8 mouse cellular contexts compared by ENCODE assay signal in the genomic region with DNA sequence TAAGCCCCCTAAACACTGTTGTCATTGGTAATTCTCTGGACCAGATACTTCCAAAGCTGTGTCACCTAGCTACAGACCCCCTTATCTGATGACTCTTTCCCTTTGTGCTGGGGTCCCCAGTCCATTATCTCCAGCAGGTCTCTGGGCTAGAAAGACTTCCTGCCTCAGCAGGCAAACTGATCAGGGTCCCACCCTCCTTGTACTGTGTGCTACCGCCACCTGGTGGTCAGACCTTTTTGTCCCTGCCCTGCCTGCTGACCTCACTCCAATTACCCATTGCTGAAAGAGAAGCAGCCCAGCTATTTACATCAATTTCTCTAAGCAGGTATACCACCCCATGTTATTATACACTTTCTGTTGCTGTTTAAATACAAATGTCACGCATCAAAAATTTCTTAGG. TPM values are rescaled to one million over a fixed set of nuclear protein-coding genes. Genes with fewer than 3 reads are reported as not detected.
DNase-seq lines count a peak whose midpoint lies in the region; ATAC-seq lines count a peak whose summit lies in the region.

No protein-coding gene starts in this region.

- no peaks in the 10 kb centered on the region for H3K9me3 ChIP-seq in hindbrain, embryonic 11.5 days (ENCODE audit: control insufficient read depth, low read length)
- H3K9me3 ChIP-seq in hindbrain, embryonic 13.5 days: no peaks in the 10 kb centered on the region
- H3K9me3 ChIP-seq in forebrain, embryonic 16.5 days (ENCODE audit: control insufficient read depth, low read length): no peaks in the 10 kb centered on the region
- H3K9me3 ChIP-seq in midbrain, embryonic 11.5 days (ENCODE audit: control insufficient read depth, low read length): no peaks in the 10 kb centered on the region
- H3K9me3 ChIP-seq in stomach, embryonic 16.5 days (replicated peaks; ENCODE audit: control insufficient read depth, low read length): no peaks in the 10 kb centered on the region

- H3K9ac ChIP-seq in hindbrain, embryonic 11.5 days (ENCODE audit: low read depth, low read length): no peak overlapping the region
- H3K9ac ChIP-seq in hindbrain, embryonic 13.5 days: no peak overlapping the region
- H3K9ac ChIP-seq in forebrain, embryonic 16.5 days (replicated peaks; ENCODE audit: low read depth, low read length): no peak overlapping the region
- no peak overlapping the region for H3K9ac ChIP-seq in midbrain, embryonic 11.5 days (ENCODE audit: low read length)
- H3K9ac ChIP-seq in stomach, embryonic 16.5 days (ENCODE audit: low read length): no peak overlapping the region

- no peak overlapping the region for H3K27ac ChIP-seq in hindbrain, embryonic 11.5 days (ENCODE audit: low read depth, low read length)
- no peak overlapping the region for H3K27ac ChIP-seq in hindbrain, embryonic 13.5 days
- no peak overlapping the region for H3K27ac ChIP-seq in forebrain, embryonic 16.5 days (ENCODE audit: low read length)
- H3K27ac ChIP-seq in midbrain, embryonic 11.5 days (ENCODE audit: low read depth, low read length): no peak overlapping the region
- H3K27ac ChIP-seq in stomach, embryonic 16.5 days (ENCODE audit: low read length): no peak overlapping the region

- H3K4me3 ChIP-seq in hindbrain, embryonic 11.5 days (ENCODE audit: low read depth, low read length): no peak overlapping the region
- H3K4me3 ChIP-seq in hindbrain, embryonic 13.5 days: no peak overlapping the region
- H3K4me3 ChIP-seq in forebrain, embryonic 16.5 days (replicated peaks; ENCODE audit: low read length): no peak overlapping the region
- no peak overlapping the region for H3K4me3 ChIP-seq in midbrain, embryonic 11.5 days (ENCODE audit: low read depth, low read length)
- H3K4me3 ChIP-seq in stomach, embryonic 16.5 days (replicated peaks; ENCODE audit: low read length): no peak overlapping the region

- H3K4me2 ChIP-seq in hindbrain, embryonic 11.5 days (replicated peaks; ENCODE audit: low read depth, low read length): no peak overlapping the region
- H3K4me2 ChIP-seq in hindbrain, embryonic 13.5 days: no peak overlapping the region
- no peak overlapping the region for H3K4me2 ChIP-seq in forebrain, embryonic 16.5 days (ENCODE audit: low read length)
- no peak overlapping the region for H3K4me2 ChIP-seq in midbrain, embryonic 11.5 days
- no peak overlapping the region for H3K4me2 ChIP-seq in stomach, embryonic 16.5 days (ENCODE audit: low read depth, low read length)

- H3K4me1 ChIP-seq in hindbrain, embryonic 11.5 days (replicated peaks; ENCODE audit: control insufficient read depth, insufficient read depth, low read length): no peaks in the 10 kb centered on the region
- peaks cover 28% of the 10 kb centered on the region for H3K4me1 ChIP-seq in hindbrain, embryonic 13.5 days (replicated peaks)
- H3K4me1 ChIP-seq in forebrain, embryonic 16.5 days (replicated peaks; ENCODE audit: control insufficient read depth, insufficient read depth, low read length): 0 out of 2 replicates have a peak, but pooled peaks cover 2% of the 10 kb centered on the region
- H3K4me1 ChIP-seq in midbrain, embryonic 11.5 days (ENCODE audit: control insufficient read depth, insufficient read depth, low read length): no peaks in the 10 kb centered on the region
- no peaks in the 10 kb centered on the region for H3K4me1 ChIP-seq in stomach, embryonic 16.5 days (ENCODE audit: control insufficient read depth, insufficient read depth, low read length)

- WGBS in hindbrain, embryonic 11.5 days: 5% methylated on average over 2 of the region's 2 CpGs
- WGBS in hindbrain, embryonic 13.5 days: 13% methylated on average over 2 of the region's 2 CpGs
- 14% methylated on average over 2 of the region's 2 CpGs for WGBS in forebrain, embryonic 16.5 days
- 7% methylated on average over 2 of the region's 2 CpGs for WGBS in midbrain, embryonic 11.5 days
- WGBS in stomach, embryonic 16.5 days: 13% methylated on average over 2 of the region's 2 CpGs

- DNase-seq in hindbrain, embryonic 11.5 days (ENCODE audit: low spot score): peak; percentile 90
- DNase-seq in c-Kit-positive CD71-positive TER-119-positive erythroid progenitor cells, embryonic 14.5 days (ENCODE audit: low spot score): peak; percentile 21
- peak; percentile 49 for DNase-seq in induced T-regulatory cell, adult 2 months (ENCODE audit: low read depth)
- DNase-seq in left cerebral cortex, adult 8-10 months (ENCODE audit: low spot score in 2 of 2): peak; percentile 31 to 65
- peak; percentile 98 for DNase-seq in midbrain, embryonic 11.5 days (ENCODE audit: low spot score, missing footprints)

- ATAC-seq in hindbrain, embryonic 11.5 days (ENCODE audit: low FRiP score): peak; percentile 71; the same call in 1 of the 2 replicates
- ATAC-seq in hindbrain, embryonic 13.5 days (ENCODE audit: low FRiP score): no peak
- peak; percentile 68 for ATAC-seq in forebrain, embryonic 16.5 days
- peak; percentile 62 for ATAC-seq in midbrain, embryonic 11.5 days (ENCODE audit: low FRiP score)
- 0 out of 2 replicates have a peak, but pooled peaks have one; percentile 29 for ATAC-seq in stomach, embryonic 16.5 days (ENCODE audit: insufficient read depth, low FRiP score)

- no peaks in the 10 kb centered on the region for H3K36me3 ChIP-seq in hindbrain, embryonic 11.5 days (ENCODE audit: control insufficient read depth, insufficient read depth, low read length)
- H3K36me3 ChIP-seq in hindbrain, embryonic 13.5 days: no peaks in the 10 kb centered on the region
- H3K36me3 ChIP-seq in forebrain, embryonic 16.5 days (ENCODE audit: control insufficient read depth, insufficient read depth): no peaks in the 10 kb centered on the region
- no peaks in the 10 kb centered on the region for H3K36me3 ChIP-seq in midbrain, embryonic 11.5 days (ENCODE audit: control insufficient read depth, insufficient read depth, low read length)
- H3K36me3 ChIP-seq in stomach, embryonic 16.5 days (ENCODE audit: control insufficient read depth, insufficient read depth, low read length): no peaks in the 10 kb centered on the region

- no peaks in the 10 kb centered on the region for H3K27me3 ChIP-seq in hindbrain, embryonic 11.5 days (ENCODE audit: control insufficient read depth, insufficient read depth, low read length)
- H3K27me3 ChIP-seq in hindbrain, embryonic 13.5 days: no peaks in the 10 kb centered on the region
- H3K27me3 ChIP-seq in forebrain, embryonic 16.5 days (replicated peaks; ENCODE audit: control insufficient read depth, insufficient read depth, low read length): no peaks in the 10 kb centered on the region
- H3K27me3 ChIP-seq in midbrain, embryonic 11.5 days (ENCODE audit: control insufficient read depth, insufficient read depth, low read length): no peaks in the 10 kb centered on the region
- H3K27me3 ChIP-seq in stomach, embryonic 16.5 days (ENCODE audit: control insufficient read depth, insufficient read depth, low read length): peaks cover 6% of the 10 kb centered on the region

RNA-seq across cellular contexts. Expression of a gene that starts 9.1 kb away (rescaled TPM):
- 1.6 and 3.7 TPM in 2 replicates for polyA plus RNA-seq in hindbrain, embryonic 11.5 days (2014; fragmentation: Nextera tagmentation; extraction: Ambion mirVana)
- polyA plus RNA-seq in hindbrain, embryonic 13.5 days (2015; fragmentation: Nextera tagmentation; extraction: Ambion mirVana): 2.2 TPM in 2 replicates
- polyA plus RNA-seq in forebrain, embryonic 16.5 days (2015; fragmentation: Nextera tagmentation; extraction: Ambion mirVana): 2.1 and 2.3 TPM in 2 replicates
- 1 to 10 TPM in 3 of 4 experiments, under 1 TPM in 1; 0.65 to 2.5 (median 1.8) TPM for total RNA-seq in left cerebral cortex, adult 8-10 months (2022)
- polyA plus RNA-seq in midbrain, embryonic 11.5 days (2014; fragmentation: Nextera tagmentation; extraction: Ambion mirVana): 2.3 and 2.6 TPM in 2 replicates
- 1.6 and 1.8 TPM in 2 replicates for polyA plus RNA-seq in stomach, embryonic 16.5 days (2015; fragmentation: Nextera tagmentation; extraction: Ambion mirVana)

RNA-seq across cellular contexts. Expression of a gene that starts 47.5 kb away (rescaled TPM):
- polyA plus RNA-seq in hindbrain, embryonic 11.5 days (2014; fragmentation: Nextera tagmentation; extraction: Ambion mirVana): 49.6 and 49.7 TPM in 2 replicates
- 20.0 and 21.7 TPM in 2 replicates for polyA plus RNA-seq in hindbrain, embryonic 13.5 days (2015; fragmentation: Nextera tagmentation; extraction: Ambion mirVana)
- polyA plus RNA-seq in forebrain, embryonic 16.5 days (2015; fragmentation: Nextera tagmentation; extraction: Ambion mirVana): 19.5 and 22.6 TPM in 2 replicates
- total RNA-seq in left cerebral cortex, adult 8-10 months (2022): 10 to 100 TPM; 35.8 to 43.6 (median 42.7) TPM
- 41.1 and 46.3 TPM in 2 replicates for polyA plus RNA-seq in midbrain, embryonic 11.5 days (2014; fragmentation: Nextera tagmentation; extraction: Ambion mirVana)
- 36.0 and 40.1 TPM in 2 replicates for polyA plus RNA-seq in stomach, embryonic 16.5 days (2015; fragmentation: Nextera tagmentation; extraction: Ambion mirVana)

Comparison
In these comparisons a context has a peak if more than half of its experiments do, and no peak if none do; other contexts are left out.
1. DNase-seq: peak in every context shown above with its lines; median percentile 98 in midbrain, embryonic 11.5 days; 90 in hindbrain, embryonic 11.5 days; 49 in induced T-regulatory cell, adult 2 months; 48 in left cerebral cortex, adult 8-10 months; 21 in c-Kit-positive CD71-positive TER-119-positive erythroid progenitor cells, embryonic 14.5 days.